Mouse (Mus musculus) v-Abl transformed pro-B cells (cell line): ENCODE data around the gene Epha4.

Experiments used
- in situ Hi-C, 2 experiments: fragments of 400-800 bp; cut with MboI; formaldehyde crosslinking; loops; one replicate each; pipeline ENCODE4 v1.15.1; 2025; ENCODE audit not compliant: unreplicated experiment in 2 of 2

Gene Epha4

DNA sequence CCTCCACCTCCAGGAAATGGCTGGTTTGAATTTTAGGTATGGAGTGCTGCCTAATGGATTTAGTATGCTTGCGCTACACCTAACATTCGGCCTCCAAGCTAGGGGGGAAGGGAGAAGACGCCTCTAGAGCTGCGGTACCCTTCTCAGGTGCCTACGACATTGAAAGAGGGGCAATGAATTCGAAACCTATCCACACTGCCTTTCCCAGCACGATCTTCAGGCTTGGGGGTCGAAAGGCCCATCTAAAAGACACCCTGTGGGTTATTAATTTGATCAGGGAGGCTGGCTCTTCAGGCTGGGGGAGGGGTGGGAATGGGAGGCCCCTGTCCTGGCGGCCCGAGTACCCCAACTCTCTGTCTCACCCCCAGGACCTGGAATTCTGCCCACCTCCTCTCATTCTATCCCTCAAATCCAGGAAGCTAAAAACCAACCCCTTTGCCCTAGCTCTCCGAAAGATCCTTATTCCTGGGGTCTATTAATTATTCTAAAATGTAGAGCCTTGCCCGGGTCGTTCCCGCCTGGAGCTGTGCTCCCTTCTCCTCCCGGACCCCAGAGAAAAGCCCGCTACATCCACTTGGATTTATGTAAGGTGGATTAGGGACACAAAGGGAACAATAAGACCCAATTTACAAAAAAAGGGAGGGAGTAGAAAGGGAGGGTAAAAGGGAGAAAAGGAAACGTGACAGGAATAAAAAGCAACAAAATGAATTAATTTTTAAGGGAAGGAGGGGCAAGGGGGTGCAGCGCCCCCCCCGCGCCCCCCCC, 2.3 kb downstream of the Epha4 start:
- in situ Hi-C loops = no loop called here

DNA sequence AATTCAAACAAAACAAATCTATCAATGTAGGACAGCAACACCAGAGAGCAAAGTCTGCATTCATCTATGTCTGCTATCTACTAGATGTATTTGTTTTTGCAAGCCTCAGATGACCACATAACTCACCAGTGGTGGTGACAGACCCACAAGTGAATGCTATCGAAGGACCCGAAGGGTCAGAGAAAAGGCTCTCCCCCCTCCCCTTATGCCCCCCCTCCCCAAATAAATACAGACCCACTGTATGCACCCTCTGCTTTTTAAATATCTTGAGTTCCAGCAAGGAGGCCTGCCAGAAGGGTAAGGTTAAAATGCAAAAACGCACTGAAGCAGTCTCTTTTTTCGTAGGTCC, 2.9 kb downstream of the Epha4 start:
- in situ Hi-C loops = no loop called here

DNA sequence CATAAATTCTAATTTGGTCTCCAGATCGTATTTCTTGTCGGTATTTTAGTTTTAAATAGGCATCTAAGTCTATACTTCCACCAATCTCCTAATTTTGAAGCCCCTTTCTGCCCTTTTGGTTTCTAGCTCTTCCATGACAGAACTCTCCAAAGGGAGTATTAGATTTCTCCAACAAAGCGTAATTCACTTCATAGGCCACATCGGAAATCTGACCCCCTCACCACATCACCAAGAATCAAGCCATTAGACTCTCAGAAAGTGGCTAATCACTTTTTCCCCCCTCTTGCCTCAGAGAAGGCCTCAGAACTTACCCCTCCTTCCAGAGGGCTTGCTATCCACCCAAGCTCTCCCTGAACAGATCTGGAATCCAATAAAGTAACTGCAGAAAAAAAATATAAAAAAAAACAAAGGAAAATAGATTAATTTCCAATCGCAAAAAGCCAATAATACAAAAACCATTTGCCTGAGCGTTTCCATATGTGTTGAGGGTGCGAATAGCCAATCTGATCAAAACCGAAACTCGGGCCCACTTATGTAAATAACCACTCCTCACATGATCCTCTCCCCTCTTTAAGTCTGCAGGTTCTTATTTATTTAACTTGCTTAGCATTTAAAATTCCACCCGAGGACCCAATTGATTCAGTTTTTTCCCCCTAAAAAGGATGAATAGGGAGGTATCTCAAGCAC, 3.4 kb downstream of the Epha4 start:
- in situ Hi-C loops = no loop called here

DNA sequence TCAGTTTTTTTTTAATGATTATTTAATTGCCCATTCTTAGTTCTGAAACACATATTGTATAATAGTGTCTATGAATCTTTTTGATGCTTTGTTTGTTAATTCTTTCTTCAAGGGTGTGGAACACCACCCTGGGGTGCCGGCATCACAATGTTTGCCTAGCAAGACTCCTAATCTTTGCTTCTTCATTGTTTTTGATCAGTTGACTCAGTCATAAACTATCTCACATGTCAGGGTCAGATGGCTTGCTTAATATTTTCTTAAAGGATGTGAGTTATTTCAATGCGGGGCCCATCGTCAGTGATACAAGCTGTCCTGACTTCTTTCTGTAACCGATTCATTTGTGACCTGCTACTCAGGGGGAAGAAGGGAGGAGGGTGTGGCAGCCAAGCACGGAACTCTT, 4.3 kb downstream of the Epha4 start:
- in situ Hi-C loops = no loop called here

DNA sequence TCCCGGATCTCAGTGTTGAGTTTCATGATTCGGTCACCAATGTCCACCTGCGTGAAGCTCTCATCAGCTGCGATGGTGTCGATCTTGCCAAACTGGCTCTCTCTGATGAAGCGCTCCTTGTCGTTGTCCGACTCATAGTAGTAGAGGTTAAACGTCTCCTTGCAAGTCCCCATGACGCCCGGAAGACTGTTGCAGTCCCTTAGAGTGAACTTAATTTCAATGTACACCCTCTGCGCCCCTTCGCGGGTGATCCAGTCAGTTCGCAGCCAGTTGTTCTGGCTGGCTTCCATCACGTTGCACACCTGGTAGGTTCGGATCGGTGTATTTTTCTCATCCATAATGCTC, 8.1 kb downstream of the Epha4 start:
- in situ Hi-C loops = no loop called here

DNA sequence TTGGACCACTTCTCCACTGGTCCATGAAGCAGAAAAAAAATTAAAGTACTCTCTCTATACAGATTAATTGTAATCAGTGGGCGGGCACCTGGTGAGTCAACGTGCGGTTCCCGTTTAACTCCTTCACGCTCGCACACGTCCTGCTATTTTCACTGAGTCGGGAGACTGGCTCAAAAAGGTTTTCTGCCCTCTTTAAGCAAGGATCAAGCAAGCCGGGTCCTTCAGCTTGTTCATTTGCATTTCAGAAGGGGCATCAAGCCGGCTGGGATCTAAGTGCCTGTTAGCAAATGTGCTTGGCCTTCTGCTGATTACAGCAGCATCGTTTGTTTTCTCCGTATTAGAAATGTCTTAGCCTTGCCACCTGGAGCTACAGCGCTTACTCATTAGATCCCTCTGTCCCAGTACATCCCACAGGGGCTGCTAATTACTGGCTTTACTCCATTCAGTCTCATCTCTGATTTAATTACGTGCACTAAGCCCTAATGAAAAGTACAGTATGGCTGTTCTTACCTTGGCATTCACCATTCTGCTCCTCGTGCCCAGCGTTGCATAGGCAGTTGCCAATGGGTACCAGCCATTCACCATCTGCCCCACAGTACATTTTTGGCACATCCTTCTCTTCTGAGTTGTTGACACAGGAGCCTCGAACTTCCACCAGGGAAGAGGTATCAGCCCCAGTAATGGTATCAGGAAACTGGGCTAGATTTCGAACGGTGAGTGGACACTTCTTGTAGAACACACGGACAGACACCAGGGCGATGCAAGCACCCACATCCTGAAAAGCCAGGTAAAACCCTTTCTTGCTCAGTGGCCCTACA, 8.6 kb downstream of the Epha4 start:
- in situ Hi-C loops = no loop called here

DNA sequence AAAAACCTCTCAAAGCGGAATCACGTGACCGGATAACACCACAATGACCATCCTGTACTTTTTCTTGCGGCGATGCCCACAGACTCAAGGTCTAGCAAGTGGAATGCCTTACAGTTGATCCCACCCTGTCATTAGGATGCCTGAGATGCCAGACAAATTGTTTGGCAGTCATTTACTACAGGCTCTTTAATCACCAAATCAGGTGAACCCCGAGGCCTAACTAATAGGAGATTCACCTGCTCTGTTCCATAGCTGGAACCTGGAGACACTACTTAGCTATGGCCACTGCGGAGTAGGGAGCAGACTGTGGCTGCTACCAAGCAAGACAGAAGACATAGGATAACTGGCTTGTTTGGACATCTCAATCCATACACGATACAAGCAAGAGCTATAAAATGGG, 9.6 kb downstream of the Epha4 start:
- in situ Hi-C loops = no loop called here

DNA sequence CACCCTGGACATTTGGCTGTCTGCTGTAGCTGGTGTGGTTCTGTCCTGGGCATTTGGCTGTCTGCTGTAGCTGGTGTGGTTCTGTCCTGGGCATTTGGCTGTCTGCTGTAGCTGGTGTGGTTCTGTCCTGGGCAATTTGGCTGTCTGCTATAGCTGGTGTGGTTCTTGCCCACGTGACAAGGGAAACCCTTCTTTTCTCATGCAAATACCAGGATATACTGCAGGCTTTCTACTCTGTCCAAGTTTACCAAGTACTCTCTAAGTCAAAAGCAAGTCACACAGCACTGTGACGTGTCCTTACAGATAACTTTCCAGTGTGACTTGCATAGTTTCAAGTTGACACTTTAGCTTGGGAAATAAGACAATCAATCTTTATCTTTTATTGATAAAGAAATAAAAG, 10.1 kb downstream of the Epha4 start:
- in situ Hi-C loops = no loop called here

DNA sequence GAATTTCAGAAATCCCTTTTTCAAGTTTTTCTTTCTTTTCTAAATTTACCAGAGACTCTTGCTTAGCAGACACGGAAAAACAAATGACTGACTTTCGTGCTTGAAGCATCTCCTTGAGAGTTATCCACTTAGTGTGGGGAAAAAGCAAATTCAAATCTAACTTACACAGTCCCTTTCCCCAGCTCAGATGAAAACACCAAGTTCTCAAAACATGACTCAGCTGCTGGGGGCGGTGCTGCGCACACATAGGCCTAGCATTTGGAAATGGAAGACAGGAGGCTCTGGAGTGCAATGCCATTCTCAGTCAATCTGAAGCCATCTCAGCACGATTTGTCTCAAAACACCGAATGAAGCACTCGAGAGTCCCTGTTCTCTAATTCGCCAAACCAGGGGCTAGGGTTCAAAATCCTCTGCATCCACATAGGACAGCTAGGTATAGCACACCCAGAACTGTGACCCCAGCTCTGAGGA, 11.1 kb downstream of the Epha4 start:
- in situ Hi-C loops = no loop called here

DNA sequence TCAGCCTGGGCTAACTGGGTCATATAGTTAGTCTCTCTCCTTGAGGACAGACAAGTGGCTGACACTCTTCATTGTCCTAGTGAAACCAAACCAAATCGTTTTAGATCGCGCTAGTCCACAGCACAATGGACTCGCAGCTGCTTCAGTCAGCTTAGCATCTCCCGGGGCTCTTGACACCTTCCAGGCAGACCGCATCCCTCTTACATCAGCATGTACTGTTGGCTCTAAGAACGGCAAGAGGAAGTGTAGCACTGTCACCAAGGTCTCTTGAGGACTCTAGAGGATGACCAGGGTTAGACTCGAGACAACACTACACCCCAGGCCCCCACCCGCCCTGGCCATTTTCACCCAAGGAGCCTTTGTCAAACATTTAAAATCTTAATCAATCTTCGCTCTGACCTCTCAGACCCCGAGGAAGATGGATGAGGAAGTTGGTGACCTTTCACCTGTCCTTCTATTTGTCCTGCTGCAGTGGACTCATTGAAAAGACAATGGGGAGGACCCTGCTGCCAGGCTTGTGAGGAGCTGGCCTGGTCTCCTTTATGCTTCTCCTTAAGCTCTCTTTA, 12.3 kb downstream of the Epha4 start:
- in situ Hi-C loops = no loop called here

DNA sequence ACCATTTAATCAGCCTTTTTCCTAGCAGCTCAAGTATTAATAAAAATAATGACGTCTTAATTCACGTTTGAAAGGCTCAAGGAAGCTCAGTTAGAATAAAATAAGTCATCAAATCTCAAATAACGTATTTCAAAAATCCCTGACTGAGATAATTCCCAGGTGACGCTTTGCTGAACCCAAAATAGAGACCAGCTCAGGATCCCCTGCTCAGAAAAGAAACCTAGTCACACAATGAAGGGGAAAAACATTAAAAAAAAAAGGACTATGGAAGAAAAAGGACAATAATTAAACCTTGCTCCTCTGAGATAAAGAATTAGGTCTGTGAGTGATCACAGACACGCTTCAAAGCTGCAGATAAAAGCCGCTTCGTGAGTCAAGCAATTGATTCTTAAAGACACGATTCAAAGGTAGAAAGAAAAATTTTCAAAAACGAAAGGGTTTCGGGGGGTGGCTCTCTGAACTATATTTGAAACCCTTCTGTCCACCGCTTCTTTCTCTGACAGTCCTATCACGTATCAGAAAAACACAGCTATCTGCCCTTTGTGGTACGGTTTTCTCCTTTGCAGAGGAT, 13.4 kb downstream of the Epha4 start:
- in situ Hi-C loops = no loop called here

DNA sequence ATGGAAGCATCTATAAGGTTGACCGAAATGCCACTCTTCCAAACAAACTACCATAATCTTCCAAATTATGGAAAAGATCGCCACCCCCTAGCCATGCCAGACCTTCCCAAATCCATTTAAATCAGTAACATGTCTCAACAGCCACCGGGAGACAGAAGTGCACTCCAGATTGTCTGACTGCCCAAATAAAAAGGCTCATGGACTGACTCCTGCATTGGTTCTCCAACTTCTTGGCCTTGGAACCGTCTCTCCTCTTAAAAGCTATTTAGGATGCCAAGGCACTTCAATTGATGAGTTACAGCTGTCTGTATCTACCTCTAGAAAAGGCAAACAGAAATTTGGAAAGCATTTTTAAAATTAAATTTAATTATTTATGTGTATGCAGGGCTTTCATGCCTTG, 17.4 kb downstream of the Epha4 start:
- in situ Hi-C loops = no loop called here

DNA sequence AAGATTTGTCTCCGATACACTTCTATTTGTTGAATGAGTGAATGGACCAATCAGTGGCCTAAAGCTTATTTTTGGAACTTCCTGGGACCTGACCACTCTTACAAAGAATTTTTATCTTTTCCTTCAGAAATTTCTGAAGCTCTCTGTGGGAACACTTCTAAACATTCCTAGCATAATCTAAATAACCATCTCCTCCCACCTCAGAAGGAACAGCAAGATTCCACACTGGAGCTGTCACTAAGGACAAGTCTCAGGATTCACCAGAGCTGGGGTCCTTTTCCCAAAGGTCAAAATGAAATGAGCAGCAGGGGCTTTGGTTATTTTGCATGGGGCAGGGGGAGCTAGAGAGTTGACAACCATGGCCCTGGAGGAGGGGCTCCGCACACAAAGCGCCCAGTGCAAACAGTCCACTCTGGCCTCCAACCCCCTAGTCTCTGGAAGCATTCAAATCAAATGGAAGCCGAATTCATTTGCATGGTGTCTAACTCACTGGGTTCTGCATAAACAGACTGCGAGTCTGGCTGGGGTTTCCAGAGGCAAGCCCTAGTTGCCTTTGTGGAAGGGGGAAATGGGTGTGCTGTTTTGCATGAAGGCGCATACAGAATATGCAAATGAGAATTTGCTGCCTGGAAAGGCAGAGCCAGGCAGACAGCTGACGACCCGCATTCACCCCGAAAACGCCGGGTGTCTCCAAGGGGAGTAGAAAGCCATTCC, 18.3 kb downstream of the Epha4 start:
- in situ Hi-C loops = no loop called here

DNA sequence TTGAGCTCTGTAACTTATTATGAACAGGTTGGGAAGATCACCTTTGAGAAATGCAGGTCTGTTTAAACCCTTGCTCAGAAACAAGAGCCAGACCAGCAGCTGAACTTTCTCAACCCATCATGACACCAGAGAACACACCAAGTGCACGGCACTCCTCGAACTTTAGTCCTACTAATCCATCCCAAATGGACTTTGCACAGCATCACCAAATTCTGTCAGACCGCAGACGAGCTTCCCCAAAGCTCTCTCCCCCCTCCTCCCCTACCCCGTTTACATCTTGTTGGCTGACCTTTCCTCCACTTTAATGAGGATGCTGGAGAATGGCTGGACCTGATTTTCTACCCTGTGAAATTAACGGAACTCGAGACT, 19.1 kb downstream of the Epha4 start:
- in situ Hi-C loops = no loop called here

DNA sequence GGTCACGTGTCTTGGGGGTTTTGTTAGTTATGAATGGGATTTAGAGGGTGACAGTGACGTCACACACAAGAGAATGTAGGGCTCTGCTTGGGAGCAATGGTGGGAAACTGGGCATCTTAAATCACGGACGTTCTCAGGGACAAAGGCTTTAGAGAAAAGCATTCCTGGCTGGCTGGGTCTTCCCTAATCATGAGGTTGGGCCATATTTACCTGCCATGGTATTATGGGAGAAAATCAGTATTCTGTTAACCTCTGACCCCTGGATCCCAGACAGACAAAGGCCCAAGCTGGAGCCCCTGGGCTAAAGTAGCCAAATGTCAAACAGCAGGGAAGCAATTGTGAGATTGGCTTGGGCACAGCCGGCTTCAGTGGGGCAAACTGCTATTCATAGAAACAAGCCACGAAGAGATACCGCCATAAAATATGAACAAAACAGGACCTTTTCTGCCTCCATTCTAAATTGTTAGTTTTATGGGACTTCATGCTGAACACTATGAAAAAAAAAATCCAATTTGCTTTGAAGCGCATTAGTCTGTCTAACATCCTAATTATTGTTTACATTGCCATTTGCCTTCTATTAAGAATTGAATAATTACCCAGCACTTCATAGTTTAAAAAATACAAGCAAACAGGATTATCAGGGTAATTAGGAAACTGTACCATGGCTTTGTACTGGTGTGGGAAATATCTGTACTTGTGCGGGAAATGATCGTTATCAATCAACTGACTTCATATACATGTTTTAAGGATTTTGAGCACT, 19.7 kb downstream of the Epha4 start:
- in situ Hi-C loops = no loop called here

DNA sequence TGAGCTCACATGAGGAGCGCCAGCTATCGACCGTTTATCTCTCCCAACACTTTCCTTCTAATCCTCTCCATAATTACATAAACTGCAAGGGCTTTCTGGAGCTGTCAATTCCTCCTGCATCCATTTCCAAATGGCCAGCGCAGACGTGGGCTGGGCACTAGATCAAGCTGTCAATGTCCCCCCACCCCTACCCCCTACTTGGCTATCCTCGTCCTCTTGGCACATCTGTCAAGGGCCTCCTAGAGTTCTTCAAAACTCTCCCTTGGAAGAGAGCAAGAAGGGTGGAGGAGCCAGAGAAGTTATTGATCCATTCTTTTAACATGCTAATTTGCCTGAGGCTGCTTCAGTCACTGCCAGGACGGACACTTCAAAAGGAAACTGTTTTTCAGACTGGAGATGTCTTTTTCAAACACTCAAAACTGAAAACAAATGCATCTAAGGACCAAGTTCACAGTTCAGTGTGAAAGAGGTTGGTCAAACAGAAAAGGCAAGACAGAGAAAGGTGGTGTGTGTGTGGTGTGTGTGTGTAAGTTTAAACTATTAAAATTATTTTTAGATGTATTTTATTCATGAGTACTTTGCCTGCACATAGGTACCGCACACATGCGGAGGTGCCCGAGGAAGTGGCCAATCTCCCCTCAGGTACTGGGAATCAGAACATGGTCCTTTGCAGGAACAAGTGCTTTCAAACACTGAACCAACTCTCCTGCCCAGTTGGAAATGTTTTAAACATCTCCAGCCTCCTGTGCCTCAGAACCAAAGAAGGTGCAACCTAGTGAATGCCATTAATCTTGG, 20.9 kb downstream of the Epha4 start:
- in situ Hi-C loops = no loop called here

DNA sequence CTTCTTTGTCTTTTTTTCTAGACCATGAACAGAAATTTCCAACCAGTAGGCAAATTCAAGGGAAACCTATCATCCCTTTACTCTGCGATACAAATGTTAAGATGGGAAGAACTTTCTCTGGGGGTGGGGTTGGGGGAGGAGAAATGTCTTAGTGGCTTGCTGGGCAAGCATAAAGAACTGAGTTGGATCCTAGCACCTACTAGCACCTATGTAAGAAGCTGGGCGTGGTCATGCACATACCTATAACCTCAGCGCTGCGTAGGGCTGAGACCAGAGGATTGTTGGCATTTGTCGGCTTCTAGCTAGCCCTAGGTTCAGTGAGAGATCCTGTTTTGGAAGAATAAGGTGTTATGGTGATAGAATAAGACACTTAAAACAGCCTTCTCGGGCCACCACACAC, 24.7 kb downstream of the Epha4 start:
- in situ Hi-C loops = no loop called here

DNA sequence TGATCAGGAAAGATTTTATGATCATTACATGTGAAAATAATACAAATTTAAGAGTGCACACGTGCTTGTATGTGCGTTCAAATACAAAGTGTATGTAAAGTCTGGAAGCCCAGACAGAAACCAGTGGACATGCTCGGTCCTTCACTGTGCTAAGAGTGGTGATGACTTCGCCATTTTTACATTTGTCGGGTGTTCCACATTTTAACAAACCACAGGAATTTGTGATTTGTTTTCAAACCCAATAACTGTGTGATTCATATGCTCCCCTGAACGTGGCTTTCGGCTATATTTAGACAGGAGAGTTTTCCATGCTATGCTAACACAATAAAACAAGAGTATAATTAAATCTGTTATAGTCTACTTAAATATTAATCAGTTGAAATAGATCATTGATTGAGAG, 25.5 kb downstream of the Epha4 start:
- in situ Hi-C loops = no loop called here

DNA sequence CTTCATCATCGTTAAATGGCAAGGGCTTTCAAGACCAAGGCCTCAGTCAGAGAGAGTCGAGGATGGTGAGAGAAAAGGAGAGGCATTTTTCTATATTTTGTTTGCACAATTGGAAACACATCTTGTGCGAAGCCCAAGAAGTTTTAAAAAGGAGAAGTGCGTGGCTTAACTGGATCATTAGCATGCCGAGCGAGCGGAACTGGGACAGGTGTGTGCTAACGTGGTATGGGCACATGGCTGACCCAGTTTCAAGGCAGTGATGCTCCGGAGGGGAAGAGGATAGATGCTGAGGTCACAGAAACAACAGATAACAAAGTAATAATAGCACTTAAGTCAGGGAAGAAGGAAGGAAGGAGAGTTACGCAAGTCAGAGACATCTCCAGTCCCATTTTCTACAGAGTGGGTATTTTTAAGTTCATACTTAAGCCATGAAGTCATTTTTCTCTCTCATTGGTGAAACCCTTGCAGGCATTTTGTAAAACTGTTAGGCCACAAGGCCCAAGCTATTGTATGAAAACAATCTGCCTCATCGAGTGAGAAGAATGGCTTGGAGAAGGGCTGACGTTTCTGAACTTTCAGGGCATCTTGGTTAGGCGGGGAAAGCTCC, 26.9 kb downstream of the Epha4 start:
- in situ Hi-C loops = no loop called here
